Mouse (Mus musculus) kidney, adult 10 weeks (tissue): ENCODE results near the gene H2al1c. TPM values are rescaled to one million over a fixed set of nuclear protein-coding genes. Genes with fewer than 3 reads are reported as not detected.

ENCODE experiments used
- polyA plus RNA-seq: library from polyadenylated mRNA; stranded (reverse); fragments of 350-450 nt; fragmentation: Illumina TruSeq; extraction: RNeasy Lipid Tissue Mini Kit (QIAGEN cat#74804); gene quantifications from one replicate; pipeline ENCODE4 v1.2.3, GENCODE M21; 2014; ENCODE audit warnings: low read depth, low replicate concordance

H2al1c gene
- polyA plus RNA-seq = not detected

GRCm38 (mm10) chrX:11305355-11305754 lies at the start of gene H2al1c:
Gene H2al1c (plus strand): TSS chrX:11305655.

GRCm38 (mm10) chrX:11298957-11299356 lies 6.5 kb upstream of the H2al1c start, which contains the start of gene H2al1a:
Gene H2al1a (plus strand): TSS chrX:11299257.

GRCm38 (mm10) chrX:11302132-11302531 lies 3.3 kb upstream of the H2al1c start, which contains the start of gene H2al1b:
Gene H2al1b (plus strand): TSS chrX:11302432.

GRCm38 (mm10) chrX:11308524-11308923 lies 3.1 kb downstream of the H2al1c start, which contains the start of gene H2al1d:
Gene H2al1d (plus strand): TSS chrX:11308824.

GRCm38 (mm10) chrX:11311634-11312033 lies 6.2 kb downstream of the H2al1c start, which contains the start of gene H2al1e:
Gene H2al1e (plus strand): TSS chrX:11311934.

GRCm38 (mm10) chrX:11314858-11315257 lies 9.4 kb downstream of the H2al1c start, which contains the start of gene H2al1f:
Gene H2al1f (plus strand): TSS chrX:11315158.

GRCm38 (mm10) chrX:11317956-11318355 lies 12.5 kb downstream of the H2al1c start, which contains the start of gene H2al1g:
Gene H2al1g (plus strand): TSS chrX:11318256.

GRCm38 (mm10) chrX:11321192-11321591 lies 15.7 kb downstream of the H2al1c start, which contains the start of gene H2al1h:
Gene H2al1h (plus strand): TSS chrX:11321492.

GRCm38 (mm10) chrX:11324359-11324758 lies 18.9 kb downstream of the H2al1c start, which contains the start of gene H2al1i:
Gene H2al1i (plus strand): TSS chrX:11324659.

GRCm38 (mm10) chrX:11327522-11327921 lies 22.1 kb downstream of the H2al1c start, which contains the start of gene H2al1j:
Gene H2al1j (plus strand): TSS chrX:11327822.

Other genes with a start within 250 kb of the H2al1c start
- not detected for gene H2al1a, start 6.4 kb upstream of the H2al1c start, polyA plus RNA-seq
- gene H2al1b, start 3.2 kb upstream of the H2al1c start, polyA plus RNA-seq = not detected
- not detected for gene H2al1d, start 3.2 kb downstream of the H2al1c start, polyA plus RNA-seq
- gene H2al1e, start 6.3 kb downstream of the H2al1c start, polyA plus RNA-seq = not detected
- not detected for gene H2al1f, start 9.5 kb downstream of the H2al1c start, polyA plus RNA-seq
- gene H2al1g, start 12.6 kb downstream of the H2al1c start, polyA plus RNA-seq = not detected
- not detected for gene H2al1h, start 15.8 kb downstream of the H2al1c start, polyA plus RNA-seq
- not detected for gene H2al1i, start 19.0 kb downstream of the H2al1c start, polyA plus RNA-seq
- gene H2al1j, start 22.2 kb downstream of the H2al1c start, polyA plus RNA-seq = not detected